Mouse (Mus musculus) right cerebral cortex, adult 2 months (tissue): Measurements from ENCODE around the gene Nek1.

Experiments
- DNase-seq, 2 experiments: peaks; one replicate each; pipeline ENCODE4 v3.0.0; 2021 to 2022; ENCODE audit warnings: low spot score in 2 of 2

The Nek1 gene

DNA sequence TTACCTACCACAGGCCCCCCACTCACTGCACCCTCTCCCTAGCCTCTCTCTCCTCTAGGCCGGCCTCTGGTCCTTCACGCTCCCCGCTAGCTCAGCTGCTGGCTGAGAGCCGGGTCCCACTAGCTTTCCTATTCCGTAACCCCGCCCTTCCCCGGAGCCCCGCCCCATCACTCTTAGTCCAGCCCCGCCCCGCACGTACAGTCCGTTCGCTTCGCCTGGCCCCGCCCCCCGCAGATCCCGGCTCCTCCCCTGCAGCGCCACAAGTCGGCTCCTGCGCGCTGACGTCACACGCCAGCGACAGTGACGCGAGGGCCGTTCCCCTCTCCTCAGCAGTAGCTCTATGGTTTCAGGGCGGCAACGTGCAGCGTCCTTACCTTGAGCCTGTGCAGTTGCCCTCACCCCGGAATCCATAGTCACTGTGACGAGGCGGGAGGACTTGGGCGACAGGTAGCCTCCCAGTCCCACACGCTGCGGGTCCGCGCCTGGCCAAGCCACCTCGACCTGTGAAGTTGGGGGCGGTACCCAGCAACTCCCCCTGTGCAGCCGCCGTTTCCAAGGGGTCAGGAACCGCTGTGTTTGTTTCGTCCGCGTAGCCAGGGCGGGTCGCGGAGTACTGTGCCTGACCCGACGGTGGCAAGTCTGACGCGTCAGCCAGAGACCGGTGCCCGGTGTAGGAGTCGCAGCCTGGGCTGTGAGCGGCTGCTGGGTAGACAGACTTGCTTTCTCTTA lies at the start of gene Nek1:
TSS of gene Nek1 (plus strand) at position 286 of the 729 bp plus-strand sequence.
- DNase-seq: peak; percentile 96 to 98

GRCm38 (mm10) chr8:60947503-60947902 lies 45.5 kb upstream of the Nek1 start:
- no peak for DNase-seq

DNA sequence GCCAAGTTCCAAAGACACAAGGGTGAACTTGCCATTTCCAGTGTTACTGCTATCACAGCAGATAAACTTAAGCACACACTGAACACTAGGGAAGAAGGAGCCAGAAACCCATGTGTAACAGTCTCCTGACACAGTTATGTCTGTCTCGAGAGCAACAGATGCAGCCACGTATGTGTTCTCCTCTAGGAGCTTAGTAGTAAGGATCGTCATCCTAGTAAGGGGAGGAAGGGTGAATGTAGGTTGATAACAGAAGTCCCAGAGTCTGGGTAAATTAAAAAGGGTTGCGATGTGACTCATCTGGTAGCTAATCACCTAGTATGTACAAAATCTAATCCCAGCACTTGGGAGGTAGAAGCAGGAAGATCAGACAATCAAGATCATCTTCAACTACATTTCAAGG lies 43.1 kb upstream of the Nek1 start:
- no peak for DNase-seq

DNA sequence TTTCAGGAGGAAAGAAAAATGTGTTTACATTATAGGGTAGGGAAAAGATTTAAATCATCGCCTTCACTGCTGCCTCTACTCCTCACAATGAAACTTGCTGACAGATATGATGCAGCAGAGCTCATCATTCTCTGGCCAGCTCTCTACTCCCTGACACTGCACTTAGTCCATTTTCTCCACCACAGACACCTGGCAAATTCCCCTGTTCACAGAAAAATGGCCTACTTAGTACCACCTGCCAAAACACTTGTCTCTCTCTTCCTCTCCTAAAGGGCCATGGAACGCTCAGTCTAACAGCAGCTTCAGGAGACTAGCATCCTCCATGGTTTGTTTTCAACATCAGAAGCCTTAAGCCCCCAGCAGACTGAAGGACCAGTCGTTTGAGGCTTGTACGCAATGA lies 41.7 kb upstream of the Nek1 start:
- DNase-seq: no peak

DNA sequence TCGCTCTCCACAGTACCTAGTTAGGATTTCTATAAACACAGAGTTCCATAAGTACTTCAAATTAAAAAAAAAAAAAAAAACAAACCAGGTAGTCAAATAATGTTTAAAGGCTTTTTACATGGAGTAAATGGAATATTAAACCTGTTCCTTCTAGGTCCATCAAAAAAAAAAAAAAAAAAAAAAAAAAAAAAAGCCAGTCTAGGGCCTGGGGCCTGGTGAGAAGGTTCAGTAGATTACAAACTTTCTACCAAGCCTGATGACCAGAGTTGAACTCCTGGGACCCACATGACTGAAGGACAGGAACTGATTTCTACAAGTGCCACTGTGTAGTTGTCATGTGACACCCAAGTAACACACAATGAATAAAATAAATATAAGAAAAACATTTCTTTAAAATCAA lies 41.2 kb upstream of the Nek1 start:
- DNase-seq: no peak

- DNase-seq: no peak
These were observed 40.2 kb upstream of the Nek1 start for GRCm38 (mm10) chr8:60952803-60953202.

- peak; percentile 77 to 81 for DNase-seq
These were observed 38.5 kb upstream of the Nek1 start for GRCm38 (mm10) chr8:60954281-60955014.

GRCm38 (mm10) chr8:60956847-60957246 lies 36.1 kb upstream of the Nek1 start:
- DNase-seq: no peak

DNA sequence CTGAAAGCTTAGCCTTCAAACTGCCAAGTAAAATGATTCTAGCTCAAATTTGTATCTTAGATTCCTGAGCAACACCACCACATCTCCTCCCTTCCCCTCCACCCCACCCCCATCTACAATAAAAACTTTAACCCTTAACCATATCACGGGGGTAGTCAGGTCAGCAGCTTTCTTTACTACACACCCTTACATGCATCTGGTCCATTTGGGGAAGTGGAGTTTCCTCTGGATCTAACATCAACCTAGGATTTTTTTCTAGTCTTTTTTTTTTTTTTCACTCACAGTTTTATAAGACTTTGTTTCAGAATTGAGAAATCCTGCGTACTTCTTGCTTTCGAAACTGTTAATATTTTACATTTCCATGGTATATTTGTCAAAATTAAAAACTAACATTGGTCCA lies 30.2 kb upstream of the Nek1 start:
- no peak for DNase-seq

DNA sequence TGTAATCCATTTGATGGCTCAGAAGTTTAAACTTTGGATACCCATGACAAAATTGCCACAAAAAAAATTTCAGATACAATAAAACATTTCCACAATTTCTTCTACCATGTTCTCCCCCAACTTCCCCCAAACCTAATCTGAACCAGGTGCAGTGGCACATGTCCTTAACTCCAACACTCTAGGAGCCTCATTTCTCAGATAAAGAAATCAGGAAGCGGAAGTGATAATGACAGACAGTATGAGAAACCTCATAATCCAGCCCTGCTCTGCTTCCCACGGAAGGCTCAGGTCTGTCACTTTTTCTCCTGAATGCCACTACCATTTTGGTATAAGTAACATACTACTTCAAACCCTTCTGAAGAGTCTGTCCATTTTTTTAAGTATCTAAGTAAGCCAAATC lies 29.1 kb upstream of the Nek1 start:
- no peak for DNase-seq

DNA sequence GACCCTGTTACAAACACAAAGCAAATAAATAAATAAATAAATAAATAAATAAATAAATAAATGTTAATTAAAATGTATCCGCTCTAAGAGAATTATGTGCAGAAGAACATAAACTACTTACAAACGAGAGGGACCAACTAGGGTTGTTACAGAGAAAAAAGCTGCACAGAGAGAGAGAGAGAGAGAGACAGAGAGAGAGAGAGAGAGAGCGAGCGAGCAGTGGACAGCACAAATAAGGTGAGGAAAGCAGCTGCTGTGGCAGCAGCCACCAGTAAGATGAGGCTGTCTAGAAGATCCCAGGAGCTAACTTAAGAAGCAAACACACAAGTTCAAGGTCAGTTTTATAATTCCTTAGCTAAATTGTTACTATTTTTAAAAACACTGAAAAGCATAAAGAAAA lies 28.5 kb upstream of the Nek1 start:
- DNase-seq: no peak

DNA sequence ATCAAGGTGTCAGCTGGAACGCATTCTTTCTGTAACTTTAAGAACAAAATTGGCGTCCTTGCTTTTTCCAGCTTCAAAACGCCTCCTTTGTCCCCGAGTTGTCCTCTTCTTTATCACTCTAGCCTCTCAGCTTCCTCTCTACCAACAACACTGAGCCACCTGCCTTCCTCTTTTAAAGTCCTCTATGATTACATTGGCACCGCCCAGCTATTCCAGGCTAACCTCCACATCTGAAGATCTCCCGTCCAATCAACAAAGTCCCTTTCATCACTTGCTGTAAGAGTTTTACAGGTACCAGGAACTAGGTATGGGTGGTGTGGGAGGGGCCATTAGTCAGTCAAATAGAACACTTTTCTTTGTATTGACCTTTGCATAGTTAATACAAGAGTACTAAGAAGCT lies 27.7 kb upstream of the Nek1 start:
- no peak for DNase-seq

DNA sequence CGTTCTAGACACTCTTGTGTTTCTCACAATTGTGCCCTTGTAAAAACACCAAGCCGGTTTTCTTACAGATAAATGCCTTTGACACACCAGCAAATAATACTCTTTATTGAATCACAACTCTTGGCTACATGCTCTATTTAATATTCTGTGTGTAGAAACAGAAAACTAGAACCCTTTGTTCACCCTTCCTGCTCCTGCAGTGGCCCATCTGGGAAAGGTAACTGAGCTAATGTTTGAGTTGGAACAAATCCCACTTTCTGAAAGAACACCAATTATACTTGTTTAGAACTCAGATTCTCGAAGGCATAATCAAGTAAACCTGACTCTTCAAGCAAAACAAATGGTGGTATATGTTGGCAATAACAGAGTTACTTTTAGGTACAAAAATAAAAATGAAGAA lies 27.3 kb upstream of the Nek1 start:
- no peak for DNase-seq

DNA sequence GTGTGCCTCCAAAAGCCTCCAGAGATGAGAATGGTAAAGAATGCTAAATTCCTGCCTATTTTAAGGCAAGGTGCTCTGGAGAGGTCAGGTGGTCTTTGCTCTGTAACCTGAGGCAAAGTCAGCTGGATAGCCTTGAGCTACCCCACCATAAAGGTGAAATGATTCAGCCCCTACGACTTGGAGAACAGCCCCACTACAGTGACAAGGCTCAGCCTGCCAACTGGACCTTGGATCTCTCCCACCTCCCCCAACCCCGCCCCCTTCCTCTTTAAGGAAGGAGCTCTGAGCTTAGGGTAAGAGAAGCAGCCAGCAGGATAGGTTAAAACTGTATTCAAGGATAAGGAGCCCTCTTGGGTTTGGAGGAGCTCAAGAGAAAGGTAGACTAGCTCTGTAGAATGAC lies 23.9 kb upstream of the Nek1 start:
- DNase-seq: no peak

DNA sequence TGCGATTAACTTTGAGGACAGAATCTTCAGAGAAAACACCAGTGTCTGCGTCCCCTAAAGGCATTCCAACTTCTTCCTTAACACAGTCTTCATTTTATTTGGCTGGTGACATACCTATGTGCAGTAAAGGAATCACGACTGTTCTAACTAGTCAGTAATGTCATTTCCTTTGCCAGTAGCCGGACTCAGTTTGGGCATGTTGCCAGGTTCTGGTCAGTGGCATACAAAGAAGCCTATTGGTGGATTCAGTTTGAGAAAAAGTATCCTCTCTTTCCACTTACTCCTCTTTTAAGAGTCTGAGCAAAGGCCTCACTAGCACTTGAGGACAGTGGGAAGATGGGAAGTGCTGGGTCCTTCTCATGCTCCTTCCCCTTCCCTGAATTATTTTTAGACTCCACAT lies 21.2 kb upstream of the Nek1 start:
- DNase-seq: no peak

- DNase-seq: no peak
These were observed 19.5 kb upstream of the Nek1 start for GRCm38 (mm10) chr8:60973448-60973847.

- DNase-seq: no peak
These were observed 18.2 kb upstream of the Nek1 start for GRCm38 (mm10) chr8:60974837-60975236.

GRCm38 (mm10) chr8:60976818-60977217 lies 16.2 kb upstream of the Nek1 start:
- DNase-seq: no peak

GRCm38 (mm10) chr8:60978496-60978895 lies 14.5 kb upstream of the Nek1 start:
- DNase-seq: no peak

DNA sequence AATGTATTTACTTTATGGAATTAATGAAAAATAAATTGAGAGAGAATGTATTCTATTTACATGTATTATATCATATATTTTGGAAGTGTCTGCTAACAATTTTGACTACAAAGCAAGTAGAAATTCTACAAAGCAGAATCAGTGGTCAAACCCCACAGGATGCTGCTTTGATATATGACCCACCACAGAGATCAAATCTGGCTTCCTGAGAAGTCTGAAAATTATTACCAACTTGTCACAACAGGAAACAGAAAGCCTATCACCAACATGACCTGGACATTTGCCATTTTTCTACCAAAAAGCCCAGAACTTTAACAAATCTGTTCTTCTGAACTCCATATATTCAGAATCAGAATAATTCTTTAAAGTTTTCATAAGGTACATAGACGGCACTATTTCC lies 11.6 kb upstream of the Nek1 start:
- DNase-seq: no peak

DNA sequence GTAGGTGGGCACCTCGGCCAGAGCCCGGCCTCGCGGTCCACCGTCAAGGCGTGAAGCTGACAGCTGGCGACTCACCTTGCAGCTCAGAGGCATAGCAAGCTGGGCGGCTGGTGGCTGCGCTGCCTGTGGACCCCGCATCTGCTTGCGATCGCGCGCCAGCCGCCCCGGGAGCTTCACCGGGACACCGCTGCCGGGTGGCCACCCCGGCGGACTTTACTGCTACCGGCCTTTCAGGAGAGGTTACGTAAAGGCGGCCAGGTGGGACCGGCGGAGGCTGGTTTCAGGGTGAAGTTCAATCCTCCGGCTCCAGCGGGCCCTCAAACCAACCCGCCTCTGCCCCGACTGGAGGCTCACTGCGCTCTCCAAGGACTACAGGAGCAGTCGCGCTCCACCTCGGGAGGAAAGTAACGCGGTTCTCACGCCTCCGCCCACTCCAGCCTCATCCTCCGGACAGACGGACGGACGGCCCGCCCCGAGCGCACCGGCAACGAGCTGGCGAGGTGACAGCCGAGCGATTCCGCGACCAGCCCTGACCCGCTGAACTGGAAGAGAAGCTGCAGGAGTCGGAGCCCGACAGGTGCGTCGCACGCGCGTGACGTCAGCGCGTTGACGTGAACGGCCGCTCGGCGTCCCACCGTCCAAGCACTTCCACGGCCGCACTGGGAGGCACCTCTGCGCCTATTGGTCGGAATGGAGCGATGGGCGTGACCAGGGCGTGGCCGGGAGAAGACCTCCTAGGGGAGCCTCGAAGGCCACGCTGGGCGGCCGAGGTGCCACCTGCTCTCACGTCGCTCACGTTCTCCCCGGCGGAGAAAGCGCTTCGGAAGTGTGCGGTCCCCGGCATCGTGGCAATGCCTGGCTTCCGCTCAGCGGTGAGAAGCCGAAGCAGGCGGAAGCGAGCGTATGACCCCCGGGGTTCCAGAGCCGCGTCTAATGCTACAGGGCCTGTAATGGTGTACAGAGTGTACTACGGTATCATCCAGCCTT lies 10.0 kb upstream of the Nek1 start, which contains the start of gene Clcn3:
TSS of gene Clcn3 (minus strand) at position 600 of the 987 bp plus-strand sequence.
- peak; percentile 97 for DNase-seq

- peak; percentile 66 to 76 for DNase-seq
These were observed 9.3 kb upstream of the Nek1 start for GRCm38 (mm10) chr8:60983688-60984079.
